ENCODE assay signal across 8 mouse cellular contexts in the genomic region with DNA sequence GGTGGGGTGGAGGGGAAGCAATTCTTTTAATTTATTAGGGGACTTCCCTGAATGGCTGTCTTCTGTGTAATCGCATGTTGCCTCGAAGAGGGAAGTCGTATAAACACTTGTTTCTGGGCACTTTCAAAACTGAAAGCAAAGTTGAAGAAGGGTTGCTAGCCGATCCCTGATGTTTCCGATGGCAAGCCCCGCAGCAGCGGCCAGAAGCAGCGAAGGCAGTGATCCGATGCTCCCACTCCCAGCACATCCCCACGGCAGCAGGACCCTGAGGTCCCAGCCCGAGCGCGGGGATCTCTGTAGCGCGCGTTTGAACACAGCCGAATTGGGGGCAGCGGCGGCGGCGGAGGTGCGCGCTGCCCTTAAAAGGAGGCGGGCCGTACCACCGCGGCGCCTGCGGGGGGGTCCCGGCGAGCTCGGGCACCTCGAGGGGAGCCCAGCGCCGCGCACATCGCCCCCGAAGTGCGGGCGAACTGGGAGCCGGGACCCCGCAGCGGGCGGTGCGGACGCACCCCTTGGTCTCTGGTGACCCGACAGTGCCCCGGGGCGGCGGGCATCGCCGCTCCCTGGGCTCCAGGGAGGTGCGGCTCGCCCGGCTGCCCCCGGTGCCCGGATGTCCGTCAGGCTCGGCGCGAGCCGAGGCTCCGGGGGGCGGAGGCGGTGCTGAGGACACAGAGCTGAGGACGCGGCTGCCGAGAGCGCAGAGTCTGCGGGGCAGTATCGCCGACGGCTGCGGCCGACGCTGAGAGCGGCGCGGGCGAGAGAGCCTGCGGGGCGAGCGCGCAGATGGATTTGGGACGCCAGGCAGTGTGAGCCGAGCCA.
A peak's percentile ranks its signal among the peaks of the same experiment; 100 is the strongest.
DNase-seq lines count a peak whose midpoint lies in the region.

No protein-coding gene starts in this region.

- DNase-seq in MEL-GATA-1-ER (ENCODE audit: extremely low read depth, low read depth) = peak; percentile 79
- peak; percentile 82 for DNase-seq in cerebellum, adult 8-10 months
- peak; percentile 81 for DNase-seq in forelimb bud, embryonic 11.5 days (ENCODE audit: low read depth, low spot score)
- peak; percentile 91 for DNase-seq in heart, postnatal 4 days
- DNase-seq in layer of hippocampus, adult 9-11 months = peak; percentile 86
- peak; percentile 94 for DNase-seq in lung, postnatal 10 days
- peak; percentile 81 for DNase-seq in ovary, postnatal 14 days (ENCODE audit: low spot score)
- peak; percentile 87 to 95 for DNase-seq in thymus, postnatal 10 days (ENCODE audit: low spot score in 2 of 2)

Comparison
In these comparisons a context has a peak if more than half of its experiments do, and no peak if none do; other contexts are left out.
1. Peak in every context shown above with its lines: DNase-seq.